ENCODE assay signal across 9 mouse cellular contexts in genomic region chr8:71392871-71393270, GRCm38 (mm10). TPM values are rescaled to one million over a fixed set of nuclear protein-coding genes. Genes with fewer than 3 reads are reported as not detected.
DNase-seq lines count a peak whose midpoint lies in the region; ATAC-seq and TF ChIP-seq lines count a peak whose summit lies in the region.
"Had no signal": no experiment of that assay in that cellular context is flagged by ENCODE, and none has a peak within 500 bp of the region (broad histone marks: within the 10 kb centered on the region; RNA-seq: fewer than 3 reads in every experiment).

No protein-coding gene starts in this region.

- H3K9ac ChIP-seq in lung, embryonic 16.5 days (ENCODE audit: low read length) = 0 out of 2 replicates have a peak overlapping the region, but pooled peaks have one; percentile 14

- no peak for ATAC-seq in cerebellum, adult (ENCODE audit: insufficient number of reproducible peaks, low FRiP score, low TSS enrichment)
- ATAC-seq in lung, embryonic 16.5 days (ENCODE audit: low read depth) = no peak
- ATAC-seq in erythroid progenitor cell, adult 5-6 weeks (replicated peaks; ENCODE audit: low FRiP score, poor library complexity, severe bottlenecking) = no peak

- peak overlapping the region; percentile 10; the same call in 1 of the 2 replicates for H3K4me3 ChIP-seq in kidney, adult 2 months (ENCODE audit: insufficient read depth, low read depth, low read length)
- H3K4me3 ChIP-seq in lung, embryonic 16.5 days (ENCODE audit: low read length) = peak overlapping the region; percentile 20
- H3K4me3 ChIP-seq: erythroblast, embryonic 14.5 days had no signal

- H3K4me1 ChIP-seq in kidney, adult 2 months (ENCODE audit: control insufficient read depth, insufficient read depth, low read length) = peaks cover 4% of the 10 kb centered on the region; the same call in 1 of the 2 replicates
- peaks cover 16% of the 10 kb centered on the region for H3K4me1 ChIP-seq in lung, embryonic 16.5 days (replicated peaks; ENCODE audit: control insufficient read depth, insufficient read depth, low read length)

- peak; percentile 34 for DNase-seq in cerebellum, adult 9-11 months
- peak; percentile 30 for DNase-seq in right cerebral cortex, postnatal 10 days (ENCODE audit: low spot score in 2 of 2)
- no peak for DNase-seq in right cerebral cortex, adult 2 months (ENCODE audit: low spot score in 2 of 2)
- peak; percentile 57 for DNase-seq in kidney, adult 2 months
- DNase-seq in layer of hippocampus, adult 11-12 months (ENCODE audit: low spot score) = no peak

- no peaks in the 10 kb centered on the region for H3K27me3 ChIP-seq in kidney, adult 2 months (replicated peaks; ENCODE audit: control insufficient read depth, insufficient read depth, low read length)
- H3K27me3 ChIP-seq in lung, embryonic 16.5 days (ENCODE audit: control insufficient read depth, insufficient read depth, low read depth, low read length) = no peaks in the 10 kb centered on the region

- H3K4me2 ChIP-seq in lung, embryonic 16.5 days (ENCODE audit: low read depth, low read length) = peak overlapping the region; percentile 37

- TF ChIP-seq POLR2A in kidney, adult 2 months (IDR thresholded peaks at IDR 0.05; ENCODE audit: low read depth, low read length) = no peak

- WGBS in kidney, adult 2 months = 28% methylated on average over 3 of the region's 3 CpGs
- 11% methylated on average over 3 of the region's 3 CpGs for WGBS in lung, embryonic 16.5 days

- no peak overlapping the region for H3K27ac ChIP-seq in kidney, adult 2 months (ENCODE audit: insufficient read depth, low read depth, low read length)
- no peak overlapping the region; the same call in 1 of the 2 replicates for H3K27ac ChIP-seq in lung, embryonic 16.5 days (ENCODE audit: low read length)

- no peaks in the 10 kb centered on the region for H3K36me3 ChIP-seq in kidney, adult 2 months (ENCODE audit: control insufficient read depth, insufficient read depth, low read length)
- 0 out of 2 replicates have a peak, but pooled peaks cover 3% of the 10 kb centered on the region for H3K36me3 ChIP-seq in lung, embryonic 16.5 days (ENCODE audit: control insufficient read depth, insufficient read depth, low read length)

- H3K9me3 ChIP-seq in lung, embryonic 16.5 days (ENCODE audit: control insufficient read depth, low read length) = no peaks in the 10 kb centered on the region

- TF ChIP-seq CTCF in kidney, adult 2 months (conservative IDR thresholded peaks at IDR 0.05; ENCODE audit: insufficient read depth, insufficient read length, low read depth, low read length) = no peak

RNA-seq across cellular contexts. Expression of gene Ushbp1, which starts 2.7 kb away (rescaled TPM):
- polyA plus RNA-seq in kidney, adult 2 months (2012; rRNA removed) = 38.5 and 43.4 TPM in 2 replicates
- polyA plus RNA-seq in lung, embryonic 16.5 days (2015; fragmentation: Nextera tagmentation; extraction: Ambion mirVana) = 37.3 and 40.7 TPM in 2 replicates
- not detected in 2 replicates for total RNA-seq in erythroid progenitor cell, adult 5-6 weeks (2015; ENCODE audit: low replicate concordance)
- total RNA-seq in erythroid progenitor cell, adult 5-6 weeks (2017; ENCODE audit: low replicate concordance) = 0.64 TPM in 1 of 2 replicates, not detected in the other

RNA-seq across cellular contexts. Expression of gene Babam1, which starts 3.8 kb away (rescaled TPM):
- polyA plus RNA-seq in kidney, adult 2 months (2012; rRNA removed) = 153 and 162 TPM in 2 replicates
- polyA plus RNA-seq in lung, embryonic 16.5 days (2015; fragmentation: Nextera tagmentation; extraction: Ambion mirVana) = 96.9 and 108 TPM in 2 replicates
- total RNA-seq in erythroid progenitor cell, adult 5-6 weeks (2015; ENCODE audit: low replicate concordance) = 35.0 and 51.6 TPM in 2 replicates
- 22.3 and 44.8 TPM in 2 replicates for total RNA-seq in erythroid progenitor cell, adult 5-6 weeks (2017; ENCODE audit: low replicate concordance)

RNA-seq across cellular contexts. Expression of gene Nr2f6, which starts 11.1 kb away (rescaled TPM):
- 177 and 264 TPM in 2 replicates for polyA plus RNA-seq in kidney, adult 2 months (2012; rRNA removed)
- polyA plus RNA-seq in lung, embryonic 16.5 days (2015; fragmentation: Nextera tagmentation; extraction: Ambion mirVana) = 36.2 and 39.9 TPM in 2 replicates
- total RNA-seq in erythroid progenitor cell, adult 5-6 weeks (2015; ENCODE audit: low replicate concordance) = not detected in 2 replicates
- 1.4 and 6.7 TPM in 2 replicates for total RNA-seq in erythroid progenitor cell, adult 5-6 weeks (2017; ENCODE audit: low replicate concordance)

RNA-seq across cellular contexts. Expression of gene Ankle1, which starts 12.9 kb away (rescaled TPM):
- polyA plus RNA-seq in kidney, adult 2 months (2012; rRNA removed) = 0.28 and 0.79 TPM in 2 replicates
- polyA plus RNA-seq in lung, embryonic 16.5 days (2015; fragmentation: Nextera tagmentation; extraction: Ambion mirVana) = 44.9 and 49.4 TPM in 2 replicates
- 208 and 222 TPM in 2 replicates for total RNA-seq in erythroid progenitor cell, adult 5-6 weeks (2015; ENCODE audit: low replicate concordance)
- total RNA-seq in erythroid progenitor cell, adult 5-6 weeks (2017; ENCODE audit: low replicate concordance) = 343 and 473 TPM in 2 replicates

RNA-seq across cellular contexts. Expression of gene Ocel1, which starts 21.8 kb away (rescaled TPM):
- 12.5 and 14.2 TPM in 2 replicates for polyA plus RNA-seq in kidney, adult 2 months (2012; rRNA removed)
- 5.9 and 6.3 TPM in 2 replicates for polyA plus RNA-seq in lung, embryonic 16.5 days (2015; fragmentation: Nextera tagmentation; extraction: Ambion mirVana)
- total RNA-seq in erythroid progenitor cell, adult 5-6 weeks (2015; ENCODE audit: low replicate concordance) = 1.7 and 13.7 TPM in 2 replicates
- total RNA-seq in erythroid progenitor cell, adult 5-6 weeks (2017; ENCODE audit: low replicate concordance) = 10.4 and 10.7 TPM in 2 replicates

Comparison
In these comparisons a context has a peak if more than half of its experiments do, and no peak if none do; other contexts are left out.
1. DNase-seq: peak in cerebellum, adult 9-11 months (single experiment), right cerebral cortex, postnatal 10 days (2 of 2) and kidney, adult 2 months (single experiment); none in right cerebral cortex, adult 2 months (0 of 2) and layer of hippocampus, adult 11-12 months (single experiment).